Mouse (Mus musculus) liver, adult 2 months (tissue): ENCODE results near the gene Ambn. TPM values are rescaled to one million over a fixed set of nuclear protein-coding genes. Genes with fewer than 3 reads are reported as not detected.
"Not testable (repeated sequence)": the region's sequence is repeated elsewhere in the genome, so short reads cannot be mapped to it uniquely, and the experiment has no call there.

Experiments used
- DNase-seq: peaks from one replicate; pipeline ENCODE4 v3.0.0-alpha.2; 2011; ENCODE audit warnings: low read depth, low spot score; ENCODE audit errors: extremely low read depth
- H3K27ac ChIP-seq: fragments of 200-500 bp; replicated peaks from 2 replicates; pipeline ENCODE4 v1.5.1; 2012; ENCODE audit warnings: low read depth, mild to moderate bottlenecking, control low read depth, inconsistent platforms, low read length; ENCODE audit not compliant: insufficient read depth
- H3K27me3 ChIP-seq: fragments of 200-500 bp; 2 replicates; pipeline ENCODE4 v1.6.1; 2012; ENCODE audit warnings: mild to moderate bottlenecking, moderate library complexity, low read length, inconsistent platforms; ENCODE audit not compliant: control insufficient read depth, insufficient read depth
- H3K36me3 ChIP-seq: fragments of 200-500 bp; 2 replicates; pipeline ENCODE4 v1.6.1; 2012; ENCODE audit warnings: low read length, inconsistent platforms; ENCODE audit not compliant: control insufficient read depth, insufficient read depth
- H3K4me1 ChIP-seq: fragments of 200-500 bp; 2 replicates; pipeline ENCODE4 v1.6.1; 2011; ENCODE audit warnings: low read length; ENCODE audit not compliant: control insufficient read depth, insufficient read depth
- H3K4me3 ChIP-seq: fragments of 200-500 bp; 2 replicates; pipeline ENCODE4 v1.5.1; 2011; ENCODE audit warnings: low read depth, mild to moderate bottlenecking, control low read depth, low read length, moderate library complexity; ENCODE audit not compliant: insufficient read depth
- H3K79me2 ChIP-seq: fragments of 200-500 bp; 2 replicates; pipeline ENCODE4 v1.6.1; 2012; ENCODE audit warnings: inconsistent platforms, mild to moderate bottlenecking, low read length, moderate library complexity; ENCODE audit not compliant: control insufficient read depth, insufficient read depth
- H3K9ac ChIP-seq: fragments of 200-500 bp; 2 replicates; pipeline ENCODE4 v1.6.1; 2012; ENCODE audit warnings: low read depth, mild to moderate bottlenecking, control low read depth, inconsistent platforms, low read length
- CTCF ChIP-seq: fragments of 200-500 bp; IDR thresholded peaks from 2 replicates; pipeline ENCODE4 v1.5.1; 2011; ENCODE audit warnings: low read depth, low read length, control low read depth
- POLR2A ChIP-seq: fragments of 200-500 bp; IDR thresholded peaks from 2 replicates; pipeline ENCODE4 v1.6.1; 2011; ENCODE audit warnings: low read length, control low read depth; ENCODE audit not compliant: insufficient read depth; ENCODE audit errors: extremely low read depth
- WGBS: fragments of 180-500 bp; shearing (Covaris S2); methylation state at CpG from one replicate; pipeline ENCODE4 v1.1.7; 2018; 5-methylcytosine and 5-hydroxymethylcytosine counted together
- polyA plus RNA-seq: library from polyadenylated mRNA; depleted of rRNA; stranded (reverse); fragments of >200 nt; gene quantifications from 2 replicates; pipeline ENCODE4 v1.2.3, GENCODE M21; 2012; rRNA removed
- total RNA-seq: library from RNA; depleted of rRNA; stranded (reverse); fragments of >200 nt; gene quantifications from 2 replicates; pipeline ENCODE4 v1.2.3, GENCODE M21; 2014; rRNA removed

The Ambn gene
- total RNA-seq: not detected in 2 replicates
- not detected in 2 replicates for polyA plus RNA-seq

DNA sequence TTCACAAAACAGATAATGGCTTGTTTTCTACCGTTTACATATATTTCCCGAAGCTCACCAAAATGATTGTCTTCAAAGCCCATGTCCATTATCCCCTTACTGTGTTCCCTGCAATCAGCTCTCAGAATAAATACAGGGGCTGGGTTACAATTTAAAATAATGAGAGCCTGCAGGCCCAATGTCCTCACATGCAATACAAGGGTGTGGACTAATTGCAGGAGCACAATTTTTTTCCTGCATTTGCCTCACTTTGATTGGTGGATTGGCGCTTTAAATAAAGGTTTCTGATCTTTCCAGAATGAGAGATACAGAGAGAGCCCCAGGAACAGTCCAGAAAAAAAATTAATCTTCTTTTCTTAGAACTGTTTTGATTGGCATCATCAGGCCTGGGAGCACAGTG is at the start of gene Ambn:
TSS of gene Ambn (plus strand) at position 301 of the 400 bp plus-strand sequence.
- H3K27me3 ChIP-seq: no peaks in the 10 kb centered on the region
- H3K9ac ChIP-seq: no peak within 1 kb of the TSS
- no peaks in the 10 kb centered on the region for H3K36me3 ChIP-seq
- no peak for TF ChIP-seq CTCF
- no peak for TF ChIP-seq POLR2A
- H3K79me2 ChIP-seq: no peaks in the 10 kb centered on the region
- H3K27ac ChIP-seq: no peak within 1 kb of the TSS
- no peak for DNase-seq
- H3K4me3 ChIP-seq: no peak within 1 kb of the TSS
- 80% methylated on average over 3 of the region's 3 CpGs for WGBS
- no peaks in the 10 kb centered on the region for H3K4me1 ChIP-seq

- H3K4me3 ChIP-seq: no peak overlapping the region
- H3K27ac ChIP-seq: no peak overlapping the region
- no peak for TF ChIP-seq CTCF
- no peak for TF ChIP-seq POLR2A
- no peaks in the 10 kb centered on the region for H3K79me2 ChIP-seq
- no peaks in the 10 kb centered on the region for H3K27me3 ChIP-seq
- DNase-seq: no peak
- no peak overlapping the region for H3K9ac ChIP-seq
- 86% methylated on average over 8 of the region's 8 CpGs for WGBS
- H3K36me3 ChIP-seq: no peaks in the 10 kb centered on the region
- H3K4me1 ChIP-seq: no peaks in the 10 kb centered on the region
Measured at GRCm38 (mm10) chr5:88420319-88421065, 35.3 kb upstream of the Ambn start.

GRCm38 (mm10) chr5:88424892-88425291 is 30.9 kb upstream of the Ambn start:
- not testable (repeated sequence) for DNase-seq, H3K36me3 ChIP-seq, H3K79me2 ChIP-seq, H3K27me3 ChIP-seq, H3K4me3 ChIP-seq, H3K9ac ChIP-seq, H3K27ac ChIP-seq, H3K4me1 ChIP-seq
- WGBS: 69% methylated on average over 2 of the region's 2 CpGs

GRCm38 (mm10) chr5:88426753-88427152 is 29.0 kb upstream of the Ambn start:
- 63% methylated on average over 1 of the region's 1 CpGs for WGBS
- H3K27ac ChIP-seq: no peak overlapping the region
- no peak for TF ChIP-seq POLR2A
- no peak for TF ChIP-seq CTCF
- no peaks in the 10 kb centered on the region for H3K27me3 ChIP-seq
- no peaks in the 10 kb centered on the region for H3K36me3 ChIP-seq
- H3K79me2 ChIP-seq: no peaks in the 10 kb centered on the region
- H3K9ac ChIP-seq: no peak overlapping the region
- no peaks in the 10 kb centered on the region for H3K4me1 ChIP-seq
- DNase-seq: no peak
- H3K4me3 ChIP-seq: no peak overlapping the region

DNA sequence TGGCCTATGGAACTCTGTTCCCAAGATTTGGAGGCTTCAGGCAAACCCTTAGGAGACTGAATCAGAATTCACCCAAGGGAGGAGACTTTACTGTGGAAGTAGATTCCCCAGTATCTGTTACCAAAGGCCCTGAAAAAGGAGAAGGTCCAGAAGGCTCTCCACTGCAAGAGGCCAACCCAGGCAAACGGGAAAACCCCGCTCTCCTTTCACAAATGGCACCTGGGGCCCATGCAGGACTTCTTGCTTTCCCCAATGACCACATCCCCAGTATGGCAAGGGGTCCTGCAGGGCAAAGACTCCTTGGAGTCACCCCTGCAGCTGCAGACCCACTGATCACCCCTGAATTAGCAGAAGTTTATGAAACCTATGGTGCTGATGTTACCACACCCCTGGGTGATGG is 11.7 kb downstream of the Ambn start:
- H3K4me3 ChIP-seq: no peak overlapping the region
- 81% methylated on average over 2 of the region's 2 CpGs for WGBS

GRCm38 (mm10) chr5:88468807-88469704 is 13.3 kb downstream of the Ambn start:
- WGBS: 84% methylated on average over 4 of the region's 4 CpGs
- DNase-seq: no peak
- no peaks in the 10 kb centered on the region for H3K27me3 ChIP-seq
- no peaks in the 10 kb centered on the region for H3K36me3 ChIP-seq
- TF ChIP-seq POLR2A (no peak), CTCF (no peak)
- no peak overlapping the region for H3K27ac ChIP-seq
- no peak overlapping the region for H3K4me3 ChIP-seq
- H3K79me2 ChIP-seq: no peaks in the 10 kb centered on the region
- H3K9ac ChIP-seq: no peak overlapping the region
- H3K4me1 ChIP-seq: no peaks in the 10 kb centered on the region

More for the DNA sequence above, 11.7 kb downstream of the Ambn start:
- Histone ChIP-seq H3K9ac (no peak overlapping the region), H3K36me3 (no peaks in the 10 kb centered on the region), H3K27ac (no peak overlapping the region), H3K27me3 (no peaks in the 10 kb centered on the region), H3K4me1 (no peaks in the 10 kb centered on the region), H3K79me2 (no peaks in the 10 kb centered on the region)
- DNase-seq: no peak
- no peak for TF ChIP-seq CTCF
- TF ChIP-seq POLR2A: no peak
